Mouse (Mus musculus): ENCODE results near the gene Nkain4.

Nkain4 gene

DNA sequence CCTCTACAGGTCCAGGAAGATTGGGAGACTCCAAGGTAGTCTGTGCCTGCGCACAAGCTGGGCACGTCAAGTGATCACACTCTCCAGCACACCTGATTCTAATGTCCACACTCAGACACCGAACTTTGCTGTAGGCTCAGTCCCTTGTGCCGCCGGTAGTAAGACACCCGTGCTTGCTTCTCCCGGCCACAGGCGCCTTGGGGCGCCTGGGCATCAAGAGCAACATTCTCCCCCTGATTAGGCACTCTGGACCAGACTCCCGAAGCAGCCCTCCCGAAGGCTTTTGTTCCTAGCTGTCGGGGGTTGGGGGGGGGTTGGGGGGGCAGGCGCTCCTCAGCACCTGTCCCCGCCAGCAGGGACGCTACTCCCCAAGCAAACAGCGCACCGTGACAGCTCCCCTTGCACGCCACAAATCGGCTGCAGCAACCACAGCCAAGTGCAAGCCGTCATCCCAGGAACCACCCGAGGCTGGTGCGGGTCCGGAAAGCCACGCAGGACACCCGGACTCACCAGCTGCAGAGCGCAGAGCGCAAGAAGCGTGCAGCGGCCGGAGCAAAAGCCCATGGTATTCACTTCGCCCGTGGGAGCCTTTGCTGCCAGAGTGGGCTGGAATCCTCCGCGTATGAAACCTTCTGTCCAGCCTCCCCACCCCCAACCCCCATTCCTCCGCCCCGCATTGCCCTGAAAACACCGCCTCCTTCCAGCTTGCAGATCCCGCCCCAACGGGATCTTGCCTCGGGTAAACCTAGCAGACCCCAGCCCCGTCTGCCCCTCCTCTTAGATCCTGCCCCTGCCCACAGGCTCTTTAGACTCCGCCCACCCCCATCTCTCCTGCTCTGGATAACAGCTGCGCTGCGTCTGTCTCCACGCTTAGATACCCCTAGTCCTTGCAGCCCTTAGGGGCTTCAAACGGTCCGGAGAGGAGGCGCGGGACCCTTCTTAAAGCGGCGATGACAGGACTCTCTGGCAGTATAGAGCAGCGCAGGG lies at the start of gene Nkain4:
Gene Nkain4, minus strand, starts transcription at position 639 of the 987 bp plus-strand sequence.
- DNase-seq (ENCODE audit: low spot score in 2 of 2) = no peak

DNA sequence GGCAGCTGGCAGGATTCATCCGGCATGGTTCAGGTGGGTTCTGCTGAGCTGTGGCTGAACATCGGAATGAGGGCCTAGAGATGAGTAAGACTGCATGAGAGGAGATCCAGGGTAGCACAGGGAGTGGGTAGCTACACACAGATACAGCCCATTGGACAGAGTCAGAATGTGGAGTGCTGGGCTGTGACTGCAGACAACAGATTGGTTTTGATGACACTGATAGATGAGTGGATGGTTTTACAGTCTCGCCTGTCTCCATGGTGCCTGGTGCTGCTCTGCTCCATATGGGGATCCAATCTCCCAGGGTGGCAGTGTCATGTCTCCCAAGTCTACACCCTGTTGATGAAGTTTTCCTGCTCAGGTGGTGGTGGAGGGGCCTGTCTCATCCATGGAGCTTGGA lies 42.4 kb upstream of the Nkain4 start:
- no peak for DNase-seq (ENCODE audit: low spot score in 2 of 2)

DNA sequence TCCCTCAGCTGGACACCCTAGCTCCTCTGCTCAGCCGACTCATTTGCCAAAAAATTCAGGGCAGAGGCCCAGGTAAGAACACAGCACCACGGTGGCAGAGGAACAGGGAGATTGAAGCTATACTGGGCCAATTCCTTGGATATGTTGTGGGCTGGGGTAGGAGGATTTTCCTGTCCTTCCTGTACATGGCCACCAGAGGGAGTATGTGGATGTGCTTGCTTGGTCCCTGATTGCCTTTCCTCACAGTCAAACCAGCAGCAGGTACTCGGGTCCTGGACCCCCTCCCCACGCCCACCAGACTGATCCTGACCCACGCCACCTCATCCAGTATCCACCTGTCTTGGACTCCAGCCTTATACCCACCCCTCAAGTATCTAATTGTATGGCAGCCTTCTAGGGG lies 41.9 kb upstream of the Nkain4 start:
- DNase-seq (ENCODE audit: low spot score in 2 of 2) = peak in 1 of 2 experiments; percentile 16

DNA sequence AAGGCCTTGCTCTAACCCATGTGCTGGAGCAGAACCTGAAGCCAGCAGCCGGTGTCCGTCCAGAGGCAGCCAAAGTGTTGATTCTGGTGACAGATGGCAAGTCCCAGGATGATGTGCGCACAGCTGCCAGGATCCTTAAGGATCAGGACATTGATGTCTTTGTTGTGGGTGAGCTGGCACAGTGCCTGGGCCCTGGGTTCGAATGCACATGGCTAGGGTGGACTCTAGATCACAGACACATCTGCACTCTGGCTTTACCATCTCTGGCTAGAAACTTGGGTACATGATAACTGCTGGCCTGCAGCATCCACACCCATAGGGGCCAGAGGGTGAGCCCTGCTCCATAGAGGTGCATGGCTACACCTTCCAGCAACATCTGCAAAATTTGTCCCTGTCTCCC lies 41.0 kb upstream of the Nkain4 start:
- DNase-seq (ENCODE audit: low spot score in 2 of 2) = no peak

DNA sequence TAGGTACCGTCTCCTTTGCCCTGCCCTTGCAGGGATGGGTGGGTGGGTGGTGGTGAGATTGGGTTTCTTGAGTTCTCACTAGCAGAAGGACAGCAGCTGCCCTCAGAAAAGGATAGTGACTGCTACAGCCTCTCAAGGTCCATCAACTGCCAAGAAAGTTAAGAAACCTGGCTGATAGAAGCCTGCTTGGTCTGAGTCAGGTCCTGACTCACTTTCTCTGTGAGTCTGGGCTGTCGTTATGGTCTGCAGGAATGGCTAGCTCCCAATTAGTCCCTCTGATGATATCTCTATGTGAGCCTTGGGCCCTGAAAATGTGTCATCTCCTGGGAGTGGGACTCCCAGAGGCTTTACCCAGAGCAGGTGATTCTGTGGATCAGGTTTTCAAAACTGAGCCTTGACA lies 39.9 kb upstream of the Nkain4 start:
- no peak for DNase-seq (ENCODE audit: low spot score in 2 of 2)

DNA sequence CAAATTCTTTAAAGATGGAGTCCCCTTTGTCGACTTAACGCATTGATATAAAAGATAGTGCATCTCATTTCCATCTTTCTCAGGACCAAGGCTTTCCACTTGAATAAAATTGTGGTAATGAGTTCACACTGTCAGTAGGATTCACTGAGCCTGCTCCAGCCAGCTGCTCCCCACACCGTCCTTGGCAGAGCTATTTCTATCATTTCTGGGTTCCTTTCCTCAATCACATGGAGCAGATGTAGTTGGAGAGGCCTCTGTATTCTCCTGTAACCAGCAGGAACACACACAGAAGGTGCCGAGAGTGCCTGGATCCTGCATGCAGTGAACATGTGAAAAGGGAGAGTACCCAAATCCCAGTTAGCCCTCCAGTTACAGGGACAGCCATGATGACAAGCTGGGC lies 35.8 kb upstream of the Nkain4 start:
- no peak for DNase-seq (ENCODE audit: low spot score in 2 of 2)

DNA sequence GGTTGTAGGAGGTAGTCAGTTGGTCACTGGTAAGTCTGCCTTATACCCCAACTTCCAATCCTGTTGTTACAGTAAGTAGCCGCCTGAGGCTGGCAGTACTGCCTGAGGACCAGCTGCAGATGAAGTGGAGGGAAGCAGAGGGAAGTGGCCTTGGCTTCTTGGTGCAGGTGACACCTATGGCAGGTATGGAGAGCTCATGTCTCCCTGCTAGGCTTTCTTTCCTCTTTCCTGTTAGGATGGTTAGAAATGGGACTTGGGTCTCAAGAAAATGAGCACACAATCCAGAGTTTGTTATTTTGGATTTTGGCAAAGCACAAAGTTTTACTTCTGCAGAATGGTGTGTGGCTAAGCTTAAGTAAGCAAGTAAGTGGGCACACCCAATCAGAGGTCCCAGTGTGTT lies 34.4 kb upstream of the Nkain4 start:
- no peak for DNase-seq (ENCODE audit: low spot score in 2 of 2)

DNA sequence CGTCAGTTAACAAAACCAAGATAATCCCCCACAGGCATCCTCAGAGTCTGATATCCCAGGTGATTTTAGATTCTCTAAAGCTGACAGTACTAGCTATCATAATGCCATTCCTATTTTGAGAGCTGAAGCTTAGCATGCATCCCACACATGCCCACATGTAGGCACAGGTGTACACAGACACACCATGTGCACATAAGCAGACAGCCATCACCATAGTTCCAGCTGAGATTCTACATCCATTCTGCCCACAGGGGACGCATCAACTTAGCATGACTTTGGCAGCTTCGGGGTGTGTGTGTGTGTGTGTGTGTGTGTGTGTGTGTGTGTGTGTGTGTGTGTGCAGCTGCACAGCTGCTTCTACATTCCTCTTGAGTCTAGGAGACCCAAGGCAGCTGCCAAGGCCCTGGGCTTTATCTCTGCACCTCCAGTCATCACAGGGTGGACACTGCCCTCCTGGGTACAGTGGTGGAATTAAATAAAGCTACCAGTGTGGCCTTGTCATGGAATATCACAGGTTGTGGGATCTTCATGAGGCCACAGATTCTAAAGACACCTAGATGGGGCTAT lies 33.9 kb upstream of the Nkain4 start:
- DNase-seq (ENCODE audit: low spot score in 2 of 2) = no peak

DNA sequence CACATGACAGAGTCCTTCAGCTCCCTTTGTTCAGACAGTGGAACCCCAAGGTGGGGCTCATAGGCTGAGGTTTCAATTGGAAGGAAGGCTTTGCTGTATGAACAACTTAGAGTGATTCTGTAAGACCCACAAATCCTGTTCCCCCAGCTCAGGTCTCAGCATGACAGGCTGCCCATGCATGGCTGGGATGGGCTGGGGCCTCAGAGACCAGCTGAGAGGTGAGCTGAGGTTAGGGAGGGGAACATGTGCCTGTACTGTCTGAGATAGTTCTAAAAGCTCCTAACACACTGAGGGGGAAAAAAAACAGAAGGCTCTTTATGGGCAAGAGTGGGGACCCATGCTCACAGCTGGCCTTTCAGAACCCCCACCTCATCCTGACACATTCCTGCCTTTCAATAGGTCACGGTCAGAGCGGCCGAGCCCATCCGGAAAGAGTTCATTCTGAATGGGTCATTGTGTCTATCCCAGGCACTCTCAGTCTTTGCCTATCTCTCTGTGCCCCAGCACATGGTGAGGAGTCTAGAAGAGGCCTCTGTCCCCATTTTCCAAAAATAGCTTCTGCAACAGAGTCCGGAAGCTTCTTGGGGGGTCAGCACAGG lies 33.0 kb upstream of the Nkain4 start:
- no peak for DNase-seq (ENCODE audit: low spot score in 2 of 2)

DNA sequence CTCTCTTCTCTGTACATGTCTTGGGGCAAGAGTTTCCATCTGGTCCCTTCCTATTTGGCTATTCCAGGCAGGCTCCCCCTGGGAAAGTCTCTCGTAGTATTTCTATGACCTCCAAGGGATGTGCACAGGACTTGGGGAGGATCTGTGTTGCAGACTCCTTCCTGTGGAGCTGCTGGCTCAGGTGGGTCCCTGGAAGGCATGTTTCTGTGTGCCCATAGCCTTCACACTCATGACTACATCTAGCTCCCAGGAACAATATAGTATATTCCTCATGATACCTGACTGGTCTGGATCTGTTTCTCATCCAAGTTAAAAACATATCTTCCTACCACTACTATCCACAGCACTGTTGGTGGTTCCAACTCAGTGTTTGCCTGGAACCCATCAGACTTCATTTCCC lies 32.5 kb upstream of the Nkain4 start:
- no peak for DNase-seq (ENCODE audit: low spot score in 2 of 2)

DNA sequence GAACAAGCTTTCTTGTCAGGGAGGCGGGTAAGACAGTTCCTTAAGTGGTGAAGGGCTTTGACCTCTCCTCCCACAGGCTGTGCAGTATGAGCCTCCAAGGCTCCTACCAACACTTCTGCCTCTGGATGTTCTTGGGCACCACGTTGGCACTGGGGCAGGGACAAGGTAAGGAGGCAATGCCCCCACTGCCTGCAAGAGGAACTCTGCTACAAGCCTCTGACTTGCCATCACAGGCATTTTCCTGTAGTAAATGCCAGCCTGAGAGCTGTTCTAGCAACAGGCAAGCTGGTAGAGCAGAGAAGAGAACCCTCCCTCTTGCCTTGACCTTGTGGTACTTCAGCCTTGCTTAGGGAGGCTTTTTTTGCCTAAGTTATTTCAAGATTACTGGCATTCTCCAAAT lies 31.9 kb upstream of the Nkain4 start, which contains the start of gene Col20a1:
Gene Col20a1, plus strand, starts transcription at position 87 of the 400 bp plus-strand sequence.
- no peak for DNase-seq (ENCODE audit: low spot score in 2 of 2)

DNA sequence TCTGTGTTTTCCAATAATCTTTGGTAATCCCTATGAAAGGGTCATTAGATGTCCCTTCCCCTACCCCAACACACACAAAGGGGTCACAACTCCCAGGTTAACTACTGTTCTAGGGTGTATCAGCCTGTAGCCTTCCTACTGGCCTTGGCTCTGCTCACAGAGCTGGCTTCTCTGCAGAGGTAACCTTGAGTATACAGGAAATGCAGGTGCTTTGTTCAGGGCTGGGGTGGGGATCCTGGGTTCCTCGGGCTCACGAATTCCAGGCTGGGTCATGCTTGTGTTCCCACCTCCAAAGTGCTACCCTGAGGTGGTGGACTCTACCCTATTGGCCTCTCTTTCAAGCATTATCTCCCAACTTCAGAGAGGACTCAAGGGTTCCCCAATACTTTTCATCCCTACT lies 31.1 kb upstream of the Nkain4 start:
- DNase-seq (ENCODE audit: low spot score in 2 of 2) = no peak

DNA sequence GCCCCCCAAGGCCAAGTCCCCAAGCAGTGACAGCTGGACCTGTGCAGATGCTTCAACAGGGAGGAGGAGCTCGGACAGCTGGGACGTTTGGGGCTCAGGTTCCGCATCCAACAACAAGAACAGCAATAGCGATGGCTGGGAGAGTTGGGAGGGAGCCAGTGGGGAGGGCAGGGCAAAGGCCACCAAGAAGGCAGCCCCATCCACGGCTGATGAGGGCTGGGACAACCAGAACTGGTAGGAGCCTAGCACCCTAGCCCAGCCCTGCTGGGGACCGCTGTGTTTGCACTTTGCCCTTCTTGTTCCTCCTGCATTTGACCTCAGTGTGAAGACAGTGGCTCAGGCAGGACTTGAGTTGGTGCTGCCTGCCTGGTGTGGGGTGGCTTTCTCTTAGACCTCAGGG lies 26.6 kb upstream of the Nkain4 start:
- no peak for DNase-seq (ENCODE audit: low spot score in 2 of 2)

DNA sequence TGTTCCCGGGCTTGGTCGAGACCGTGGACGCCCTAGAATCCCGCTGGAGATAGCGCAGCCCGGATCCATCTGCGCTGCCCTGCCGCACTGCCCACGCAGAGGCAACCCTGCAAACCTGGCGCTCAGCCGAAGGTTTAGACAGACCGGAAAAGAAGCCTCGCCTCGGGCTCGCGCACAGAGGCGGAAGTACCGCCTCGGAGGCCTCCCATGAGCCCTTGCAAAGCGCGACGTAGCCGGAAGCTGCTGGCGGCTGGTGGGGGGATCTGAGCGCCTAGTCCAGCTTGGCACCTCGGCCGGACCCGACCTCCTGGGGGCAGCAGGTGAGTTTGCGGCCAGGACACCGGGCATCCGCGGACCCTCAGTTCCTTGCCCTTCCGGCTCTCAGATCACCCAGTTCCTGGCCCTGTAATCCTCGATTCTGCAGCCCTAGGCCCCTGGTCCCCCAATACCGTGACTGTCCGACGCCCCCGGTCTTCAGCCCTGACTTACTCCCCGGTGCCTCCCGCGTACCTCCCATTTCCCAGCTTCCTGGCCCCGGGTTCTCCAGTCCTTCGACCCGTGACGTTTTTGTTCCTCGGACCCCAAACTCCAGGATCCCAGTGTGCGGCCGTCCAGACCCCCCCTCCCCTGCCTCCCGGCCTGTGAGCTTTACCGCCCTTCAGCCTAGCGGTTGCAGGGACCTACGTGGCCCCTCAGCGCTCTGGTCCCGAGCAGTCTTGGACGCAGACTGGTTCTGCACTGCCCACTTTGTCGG lies 12.7 kb upstream of the Nkain4 start, which contains the start of gene Arfgap1:
Gene Arfgap1, plus strand, starts transcription at position 216 of the 754 bp plus-strand sequence.
- peak; percentile 89 to 90 for DNase-seq (ENCODE audit: low spot score in 2 of 2)

DNA sequence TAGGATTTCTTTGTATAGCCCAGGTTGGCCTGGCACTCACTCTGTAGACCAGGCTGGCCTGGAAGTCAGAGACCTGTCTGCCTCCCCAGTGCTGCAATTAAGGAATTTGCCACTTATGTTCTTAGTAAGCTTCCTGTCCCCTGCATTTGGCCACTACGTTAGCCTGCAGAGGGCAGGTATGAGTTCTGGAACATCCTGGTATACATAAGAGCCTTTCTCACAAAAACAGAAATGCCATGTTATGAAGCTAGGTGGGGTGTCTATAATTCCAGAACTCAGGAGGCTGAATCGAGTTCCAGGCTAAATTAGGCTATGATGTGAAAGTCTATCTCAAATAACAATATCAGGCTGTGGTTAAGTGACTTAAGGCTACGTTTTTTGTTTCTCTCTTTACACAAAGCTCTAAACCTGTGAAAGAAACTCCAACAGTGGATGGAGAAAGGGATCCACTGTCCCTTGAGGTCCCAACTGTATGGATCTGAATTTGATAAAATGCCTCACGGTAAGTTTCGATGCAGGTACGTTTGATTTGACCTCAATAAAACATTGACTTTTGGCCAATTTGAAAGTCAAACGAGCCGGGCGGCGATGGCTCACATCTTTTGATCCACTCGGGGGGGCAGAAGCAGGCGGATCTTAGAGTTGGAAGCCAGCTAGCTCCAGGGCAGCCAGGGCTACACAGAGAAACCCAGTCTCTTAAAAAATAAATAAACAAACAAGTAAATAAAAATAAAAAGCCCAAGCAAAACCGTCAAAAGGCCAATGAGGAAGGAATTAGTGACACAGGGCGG lies 11.8 kb upstream of the Nkain4 start:
- peak; percentile 16 to 37 for DNase-seq (ENCODE audit: low spot score in 2 of 2)

DNA sequence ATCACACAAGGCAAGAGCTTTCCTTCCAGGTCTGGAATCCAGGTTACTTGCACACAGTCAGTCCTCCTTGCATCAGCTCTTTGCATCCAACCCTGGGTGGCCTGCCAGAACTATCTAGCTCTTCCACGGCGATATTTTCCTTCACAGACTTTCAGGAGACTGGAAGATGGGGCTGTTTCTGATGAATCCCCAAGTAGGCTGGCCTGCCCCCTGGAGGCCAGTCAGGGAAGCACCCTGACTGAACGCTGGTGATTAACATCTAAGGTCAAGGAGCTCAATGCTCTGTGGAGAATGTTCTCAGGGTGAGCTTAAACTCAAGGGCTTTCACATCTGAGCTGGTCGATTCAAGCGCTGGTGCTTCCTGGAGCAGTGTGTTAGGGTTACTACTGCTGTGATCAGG lies 9.5 kb upstream of the Nkain4 start:
- DNase-seq (ENCODE audit: low spot score in 2 of 2) = peak; percentile 35 to 50

DNA sequence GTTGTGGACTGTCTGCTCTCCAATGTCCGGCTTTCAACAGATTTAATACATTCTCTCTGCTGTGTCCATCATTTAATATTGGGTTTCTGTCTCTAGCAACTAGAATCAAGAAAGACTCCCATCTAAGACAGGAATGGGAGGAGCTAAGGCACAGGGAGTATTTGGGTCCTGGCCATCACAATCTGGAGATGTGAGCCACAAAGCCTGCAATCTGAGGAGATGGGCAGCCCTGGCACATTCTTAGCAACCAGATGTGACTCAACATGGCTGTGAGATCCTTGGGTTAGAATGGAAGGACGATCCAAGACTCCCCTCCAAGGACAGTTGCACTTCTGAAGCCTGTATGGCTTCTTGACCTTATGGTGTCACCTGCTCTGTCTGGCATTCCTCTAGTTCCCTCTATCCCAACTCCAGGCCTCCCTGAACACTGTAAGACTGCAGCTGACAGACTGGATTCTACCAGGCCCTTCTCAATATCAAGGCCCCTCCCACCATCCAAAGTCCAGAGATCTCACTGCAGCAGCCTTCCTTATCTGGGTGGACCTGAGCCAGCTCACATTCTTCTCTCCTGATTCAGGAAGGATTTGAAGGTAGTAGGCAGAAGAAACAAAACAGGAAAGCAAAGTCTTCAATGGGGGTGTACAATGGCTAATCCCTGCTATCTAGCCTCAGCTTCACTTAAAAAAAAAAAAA lies 8.3 kb upstream of the Nkain4 start:
- DNase-seq (ENCODE audit: low spot score in 2 of 2) = no peak

DNA sequence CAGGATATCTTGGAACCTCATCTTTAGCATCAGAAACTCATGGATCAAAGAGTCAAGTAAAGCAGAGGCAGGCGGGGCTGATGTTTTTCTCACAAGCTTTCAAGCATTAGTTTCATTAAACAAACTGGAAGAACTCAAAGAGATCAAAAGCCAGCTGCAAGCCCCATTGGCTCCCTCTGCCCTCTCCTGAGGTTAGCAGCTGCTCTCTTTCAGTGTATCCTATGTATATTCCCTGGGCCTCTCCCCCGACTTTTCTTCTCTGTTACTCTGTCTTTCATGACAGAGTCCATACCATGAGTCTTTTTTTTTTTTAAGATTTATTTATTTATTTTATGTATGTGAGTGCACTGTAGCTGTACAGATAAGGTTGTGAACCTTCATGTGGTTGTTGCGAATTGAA lies 5.7 kb upstream of the Nkain4 start:
- no peak for DNase-seq (ENCODE audit: low spot score in 2 of 2)

DNA sequence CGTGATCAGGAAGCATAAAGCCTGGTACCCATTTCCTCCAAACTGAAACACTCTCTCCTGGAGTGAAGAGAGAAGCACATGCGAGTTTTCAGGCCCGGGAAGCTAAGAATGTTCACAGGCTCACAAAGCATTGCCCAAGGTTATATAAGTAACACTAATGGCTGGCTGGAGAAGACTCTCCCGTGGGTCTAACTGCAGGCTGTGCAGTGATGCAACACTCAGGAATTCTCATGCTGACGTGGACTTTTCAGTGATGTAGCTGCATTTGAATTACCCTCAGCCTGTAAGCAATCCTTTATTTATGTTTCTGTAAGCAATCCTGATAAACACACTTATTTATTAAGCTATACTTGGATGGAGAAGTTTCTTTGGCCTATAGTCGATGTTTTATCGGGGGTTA lies 5.1 kb upstream of the Nkain4 start:
- no peak for DNase-seq (ENCODE audit: low spot score in 2 of 2)

DNA sequence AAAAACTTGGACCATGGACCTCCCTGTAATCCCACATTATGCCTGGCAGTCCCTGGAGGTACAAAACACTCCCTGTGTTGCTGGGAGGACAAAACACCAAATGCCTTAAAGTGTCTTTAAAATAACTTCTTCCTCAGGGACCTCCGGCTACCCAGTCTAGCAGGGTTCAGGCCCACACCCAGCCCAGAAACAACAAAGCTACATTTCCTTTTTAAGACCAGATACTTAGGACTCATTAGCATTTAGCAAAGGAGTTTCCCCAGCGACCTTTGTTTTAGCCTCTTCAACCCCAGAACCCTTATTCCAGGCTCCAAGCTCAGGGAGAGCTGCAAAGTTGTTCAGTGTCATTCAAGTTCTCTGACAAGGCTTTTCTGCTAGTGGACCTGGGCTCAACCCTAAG lies 861 bp downstream of the Nkain4 start:
- no peak for DNase-seq (ENCODE audit: low spot score in 2 of 2)
